Mouse (Mus musculus) hindbrain, embryonic 14.5 days (tissue): ENCODE results near the gene Rpl39. TPM values are rescaled to one million over a fixed set of nuclear protein-coding genes. Genes with fewer than 3 reads are reported as not detected.
A peak's percentile ranks its signal among the peaks of the same experiment; 100 is the strongest.

Source experiments
- ATAC-seq: fragments of 200-750 bp; cut with Nextera tagmentation; 2 replicates; pipeline ENCODE4 v1.8.0; 2017; ENCODE audit warnings: moderate number of reproducible peaks, mild to moderate bottlenecking, moderate TSS enrichment, moderate library complexity; ENCODE audit not compliant: low FRiP score
- DNase-seq: peaks from one replicate; pipeline ENCODE4 v3.0.0-alpha.2; 2015; ENCODE audit warnings: low spot score
- H3K27ac ChIP-seq: fragments of 300-500 bp; sonication (generic); 2 replicates; pipeline ENCODE4 v1.5.1; 2014; ENCODE audit warnings: mild to moderate bottlenecking, moderate library complexity
- H3K27me3 ChIP-seq: fragments of 300-500 bp; sonication (generic); 2 replicates; pipeline ENCODE4 v1.6.1; 2014; ENCODE audit warnings: mild to moderate bottlenecking, low read length, mixed read lengths; ENCODE audit not compliant: control insufficient read depth, insufficient read depth
- H3K36me3 ChIP-seq: fragments of 300-500 bp; sonication (generic); replicated peaks from 2 replicates; pipeline ENCODE4 v1.6.1; 2014; ENCODE audit not compliant: control insufficient read depth, insufficient read depth
- H3K4me1 ChIP-seq: fragments of 300-500 bp; sonication (generic); replicated peaks from 2 replicates; pipeline ENCODE4 v1.6.1; 2014; ENCODE audit warnings: antibody characterized with exemption, low read length, mixed read lengths; ENCODE audit not compliant: control insufficient read depth, insufficient read depth
- H3K4me2 ChIP-seq: fragments of 300-500 bp; sonication (generic); replicated peaks from 2 replicates; pipeline ENCODE4 v1.6.1; 2014; ENCODE audit warnings: mild to moderate bottlenecking, moderate library complexity
- H3K4me3 ChIP-seq: fragments of 300-500 bp; sonication (generic); replicated peaks from 2 replicates; pipeline ENCODE4 v1.5.1; 2014; ENCODE audit warnings: mild to moderate bottlenecking, low read length
- H3K9ac ChIP-seq: fragments of 300-500 bp; sonication (generic); 2 replicates; pipeline ENCODE4 v1.6.1; 2014
- H3K9me3 ChIP-seq: fragments of 300-500 bp; sonication (generic); 2 replicates; pipeline ENCODE4 v1.6.1; 2016; ENCODE audit warnings: low read length; ENCODE audit not compliant: control insufficient read depth
- WGBS: fragments of 180-500 bp; shearing (Covaris S2); extraction: QIAGEN DNeasy Blood & Tissue Kit; methylation state at CpG from one replicate; pipeline ENCODE4 v1.1.7; 2014; 5-methylcytosine and 5-hydroxymethylcytosine counted together
- polyA plus RNA-seq: library from polyadenylated mRNA; unstranded; fragments of >200 nt; fragmentation: Nextera tagmentation; extraction: Ambion mirVana; gene quantifications from 2 replicates; pipeline ENCODE4 v1.2.1, GENCODE M21; 2014

Rpl39 gene
- polyA plus RNA-seq, 1 experiment from 2014 or later: 367 TPM

DNA sequence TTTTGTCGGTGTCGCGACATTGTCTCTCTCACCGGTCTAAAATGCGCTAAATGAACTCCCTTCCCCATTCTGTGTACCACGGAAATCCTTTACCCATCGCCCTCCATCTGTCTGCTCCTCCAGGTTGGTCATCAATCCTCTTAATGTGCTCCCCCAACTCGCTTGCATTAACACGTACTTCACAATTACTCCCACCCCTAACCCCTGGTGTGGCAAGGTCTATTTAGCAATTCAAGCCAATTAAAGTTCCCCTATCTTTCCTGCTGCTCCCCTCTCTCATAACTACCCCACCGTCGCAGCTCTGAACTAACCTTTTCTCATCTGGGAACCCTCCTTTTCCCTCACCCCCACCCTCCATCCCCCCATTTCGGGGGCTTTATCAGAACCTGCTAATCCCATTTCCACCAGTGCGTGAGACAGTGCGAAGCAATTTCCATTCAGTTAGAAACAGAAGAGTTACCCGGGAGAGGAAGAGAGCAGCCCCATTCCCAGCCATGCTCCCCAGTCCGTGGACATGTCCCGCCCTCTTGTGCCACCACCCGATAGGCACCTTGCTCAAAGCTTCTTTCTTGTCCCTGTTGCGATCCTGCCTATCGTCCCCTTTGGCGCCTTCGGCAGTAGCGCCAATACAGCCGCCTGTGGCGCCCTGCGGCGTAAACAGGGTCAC is 24.5 kb upstream of the Rpl39 start:
- Histone ChIP-seq H3K27me3 (no peaks in the 10 kb centered on the region), H3K4me2 (peak overlapping the region; percentile 60), H3K4me1 (no peaks in the 10 kb centered on the region; the same call in 1 of the 2 replicates), H3K27ac (peak overlapping the region; percentile 86), H3K36me3 (no peaks in the 10 kb centered on the region), H3K9ac (peak overlapping the region; percentile 61), H3K9me3 (no peaks in the 10 kb centered on the region), H3K4me3 (peak overlapping the region; percentile 46)
- DNase-seq: no peak
- 17% methylated on average over 27 of the region's 27 CpGs for WGBS
- peak; percentile 80 for ATAC-seq

DNA sequence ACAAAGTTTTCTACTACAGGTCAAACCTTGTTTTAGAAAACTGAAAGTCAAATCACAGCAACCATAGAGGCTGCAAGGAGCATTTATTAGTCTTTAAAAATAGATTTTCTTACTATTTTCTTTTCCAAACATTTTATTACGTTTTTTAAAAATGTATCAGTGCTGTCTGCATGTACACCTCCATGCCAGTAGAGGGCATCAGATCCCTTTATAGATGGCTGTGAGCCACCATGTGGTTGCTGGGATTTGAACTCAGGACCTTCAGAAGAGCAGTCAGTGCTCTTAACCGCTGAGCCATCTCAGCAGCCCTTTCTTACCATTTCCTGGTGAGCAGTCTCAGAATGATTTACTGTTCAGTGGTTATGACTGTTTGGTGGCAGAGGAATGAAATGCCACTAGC is 18.6 kb upstream of the Rpl39 start:
- no peak overlapping the region for H3K4me2 ChIP-seq
- no peaks in the 10 kb centered on the region for H3K9me3 ChIP-seq
- no peak overlapping the region for H3K27ac ChIP-seq
- no peak overlapping the region for H3K9ac ChIP-seq
- H3K27me3 ChIP-seq: no peaks in the 10 kb centered on the region
- ATAC-seq (no peak), DNase-seq (no peak)
- WGBS: 75% methylated on average over 2 of the region's 2 CpGs
- no peaks in the 10 kb centered on the region; the same call in 1 of the 2 replicates for H3K4me1 ChIP-seq
- H3K4me3 ChIP-seq: no peak overlapping the region
- H3K36me3 ChIP-seq: peaks cover 13% of the 10 kb centered on the region; the same call in 1 of the 2 replicates

DNA sequence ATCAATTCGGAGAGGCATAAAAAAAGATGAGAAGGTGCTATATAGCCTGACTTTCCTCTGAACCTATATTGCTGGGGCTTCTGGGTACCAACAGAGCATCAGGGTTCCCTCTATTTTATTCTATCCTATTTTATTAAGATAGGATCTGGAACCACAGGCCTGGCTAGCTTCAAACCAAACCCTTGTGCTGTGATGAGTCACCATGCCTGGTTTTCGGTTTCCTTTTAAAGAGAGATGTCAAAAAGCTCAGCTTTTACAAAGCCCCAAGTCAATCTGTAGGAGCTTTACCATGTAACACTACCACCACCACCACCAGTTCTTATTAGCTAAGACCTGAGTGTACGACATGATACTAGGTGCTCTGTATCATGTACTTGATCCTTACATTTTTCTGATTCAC is 13.5 kb upstream of the Rpl39 start:
- Histone ChIP-seq H3K27me3 (no peaks in the 10 kb centered on the region), H3K9me3 (no peaks in the 10 kb centered on the region), H3K36me3 (peaks cover 48% of the 10 kb centered on the region), H3K4me3 (no peak overlapping the region), H3K9ac (no peak overlapping the region), H3K4me1 (no peaks in the 10 kb centered on the region), H3K4me2 (no peak overlapping the region), H3K27ac (no peak overlapping the region)
- DNase-seq (no peak), ATAC-seq (no peak)
- WGBS: 91% methylated on average over 3 of the region's 3 CpGs

DNA sequence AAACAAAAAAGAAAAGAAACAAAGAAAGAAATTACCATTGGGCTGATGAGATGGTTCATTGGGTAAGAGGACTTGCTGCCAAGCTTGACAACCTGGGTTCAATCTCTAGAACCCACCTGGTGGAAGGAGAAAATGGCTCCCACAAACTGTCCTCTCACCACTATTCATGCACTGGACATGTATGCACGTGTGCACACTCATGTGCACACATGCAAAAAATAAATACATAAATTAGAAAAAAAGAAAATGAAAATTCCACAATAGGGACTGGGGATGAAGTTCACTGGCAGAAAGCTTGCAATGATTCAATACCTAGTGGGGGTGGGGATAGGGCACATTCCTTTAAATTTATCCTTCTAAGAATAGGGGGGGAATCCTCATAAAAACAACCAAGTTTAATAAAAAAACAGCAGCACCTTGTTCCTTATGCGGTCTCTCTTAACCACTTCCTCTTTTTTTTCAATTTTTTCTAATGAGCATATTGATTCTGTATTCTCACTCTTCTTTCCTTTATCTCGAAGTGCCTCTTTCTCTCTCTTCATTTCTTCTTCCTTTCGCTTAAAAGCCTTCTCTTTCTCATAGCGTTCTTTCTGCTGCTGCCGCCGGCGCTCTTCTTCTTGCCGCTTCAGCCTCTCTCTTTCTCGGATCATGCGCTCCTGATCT is 10.0 kb upstream of the Rpl39 start:
- no peak overlapping the region for H3K4me3 ChIP-seq
- H3K4me2 ChIP-seq: no peak overlapping the region
- no peak overlapping the region for H3K9ac ChIP-seq
- H3K36me3 ChIP-seq: peaks cover 45% of the 10 kb centered on the region
- DNase-seq (no peak), ATAC-seq (no peak)
- WGBS: 95% methylated on average over 11 of the region's 11 CpGs
- no peaks in the 10 kb centered on the region for H3K9me3 ChIP-seq
- H3K27ac ChIP-seq: no peak overlapping the region
- H3K27me3 ChIP-seq: no peaks in the 10 kb centered on the region
- H3K4me1 ChIP-seq: no peaks in the 10 kb centered on the region

DNA sequence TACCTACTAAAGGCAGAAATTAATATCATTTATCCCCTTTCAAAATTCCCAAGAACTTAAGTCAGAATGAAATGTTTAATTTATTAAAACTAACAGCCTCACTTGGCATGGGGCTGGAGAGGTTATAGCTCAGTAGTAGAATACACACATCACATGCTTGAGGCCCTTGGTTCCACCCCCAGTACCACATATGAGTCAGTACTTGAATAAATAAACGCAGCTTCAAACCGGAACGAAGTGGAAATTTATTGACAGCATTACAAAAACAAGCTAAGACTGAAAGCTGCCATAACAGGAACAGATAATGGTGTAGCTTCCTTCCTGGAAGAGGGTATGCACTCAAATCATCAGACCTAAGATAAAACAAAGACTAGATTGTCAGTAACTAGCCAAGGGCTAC is 6.3 kb upstream of the Rpl39 start:
- DNase-seq (no peak), ATAC-seq (no peak)
- Histone ChIP-seq H3K36me3 (peaks cover 22% of the 10 kb centered on the region), H3K4me3 (no peak overlapping the region), H3K9me3 (no peaks in the 10 kb centered on the region), H3K4me1 (no peaks in the 10 kb centered on the region), H3K4me2 (no peak overlapping the region), H3K27me3 (no peaks in the 10 kb centered on the region), H3K27ac (no peak overlapping the region), H3K9ac (no peak overlapping the region)
- WGBS: 82% methylated on average over 3 of the region's 3 CpGs

DNA sequence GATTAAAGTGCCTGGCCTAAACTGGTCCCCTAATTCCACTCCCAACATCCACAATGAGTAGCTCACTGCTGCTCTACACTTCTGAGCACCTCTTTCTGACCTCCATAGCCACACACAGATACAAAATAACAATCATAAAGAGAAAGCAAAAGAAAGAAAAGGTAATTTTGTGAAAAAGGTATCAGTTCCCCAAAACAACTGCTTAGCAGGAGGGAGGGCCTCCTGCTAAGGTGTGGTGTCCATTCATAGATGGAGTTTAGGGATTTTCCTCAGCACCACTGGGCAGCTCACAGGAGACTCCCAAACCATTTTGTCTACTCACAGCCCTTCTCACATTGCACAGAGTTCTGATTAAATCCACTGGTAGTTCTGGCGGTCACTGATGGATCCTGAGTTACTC is 3.6 kb upstream of the Rpl39 start:
- no peak overlapping the region for H3K27ac ChIP-seq
- no peak overlapping the region for H3K4me3 ChIP-seq
- no peaks in the 10 kb centered on the region for H3K9me3 ChIP-seq
- H3K4me1 ChIP-seq: no peaks in the 10 kb centered on the region
- no peak overlapping the region for H3K9ac ChIP-seq
- no peak overlapping the region for H3K4me2 ChIP-seq
- ATAC-seq (no peak), DNase-seq (no peak)
- H3K27me3 ChIP-seq: no peaks in the 10 kb centered on the region
- 90% methylated on average over 1 of the region's 1 CpGs for WGBS
- H3K36me3 ChIP-seq: peaks cover 4% of the 10 kb centered on the region; the same call in 1 of the 2 replicates

DNA sequence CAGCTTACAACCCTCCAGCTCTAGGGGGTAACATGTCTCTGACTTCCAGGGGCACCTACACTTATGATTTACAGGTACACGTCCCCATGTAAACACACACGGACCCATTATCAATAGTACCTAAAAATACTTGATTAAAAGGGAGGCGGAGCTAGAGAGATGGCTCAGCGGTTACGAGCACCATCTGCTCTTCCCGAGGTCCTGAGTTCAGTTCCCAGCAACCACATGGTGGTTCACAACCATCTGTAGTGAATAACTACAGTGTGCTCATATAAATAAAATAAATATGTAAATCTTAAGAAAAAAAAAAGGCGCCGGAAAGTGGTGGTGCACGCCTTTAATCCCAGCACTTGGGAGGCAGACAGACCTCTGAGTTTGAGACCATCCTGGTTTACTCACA is 463 bp upstream of the Rpl39 start:
- H3K27me3 ChIP-seq: no peaks in the 10 kb centered on the region
- H3K36me3 ChIP-seq: peaks cover 18% of the 10 kb centered on the region
- peak overlapping the region; percentile 57 for H3K4me3 ChIP-seq
- peaks cover 6% of the 10 kb centered on the region for H3K4me1 ChIP-seq
- DNase-seq (no peak), ATAC-seq (no peak; the same call in 1 of the 2 replicates)
- H3K27ac ChIP-seq: peak overlapping the region; percentile 88
- WGBS: 20% methylated on average over 9 of the region's 9 CpGs
- H3K4me2 ChIP-seq: peak overlapping the region; percentile 44
- peak overlapping the region; percentile 70; the same call in 1 of the 2 replicates for H3K9ac ChIP-seq
- H3K9me3 ChIP-seq: no peaks in the 10 kb centered on the region

DNA sequence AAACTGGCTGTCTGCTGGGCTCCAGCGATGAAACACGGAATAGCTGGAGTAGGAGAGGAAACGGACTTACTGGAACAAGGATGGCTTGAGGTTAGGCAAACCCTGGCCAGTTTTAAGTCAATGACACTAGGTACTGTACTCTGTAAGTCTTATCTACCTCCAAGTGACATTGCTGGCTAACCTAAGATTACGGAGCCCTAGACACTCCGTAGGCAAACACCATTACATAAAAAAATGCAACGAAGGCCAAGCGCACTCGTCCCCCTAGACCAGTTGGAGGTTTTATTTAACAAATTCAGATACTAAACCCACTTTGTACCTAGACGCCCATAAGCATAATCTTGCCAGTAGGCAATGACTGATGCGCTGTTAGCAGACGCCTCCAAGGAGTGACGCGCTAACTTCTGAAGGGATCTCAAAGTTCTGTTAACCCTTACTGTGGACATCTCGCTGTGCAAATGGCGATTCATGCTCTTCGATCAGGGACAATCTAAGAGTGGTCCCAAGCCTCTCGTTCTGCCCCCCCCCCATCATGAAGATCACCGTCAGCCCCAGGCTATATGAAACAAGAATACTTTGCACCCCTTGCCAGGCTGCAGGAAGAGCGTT is 780 bp downstream of the Rpl39 start:
- 15% methylated on average over 19 of the region's 19 CpGs for WGBS
- Histone ChIP-seq H3K27me3 (no peaks in the 10 kb centered on the region), H3K36me3 (peaks cover 18% of the 10 kb centered on the region), H3K4me2 (peak overlapping the region; percentile 66), H3K4me1 (peaks cover 6% of the 10 kb centered on the region), H3K9me3 (no peaks in the 10 kb centered on the region), H3K27ac (peak overlapping the region; percentile 88), H3K9ac (peak overlapping the region; percentile 70), H3K4me3 (peak overlapping the region; percentile 57)
- ATAC-seq (peak; percentile 13; the same call in 1 of the 2 replicates), DNase-seq (no peak)

DNA sequence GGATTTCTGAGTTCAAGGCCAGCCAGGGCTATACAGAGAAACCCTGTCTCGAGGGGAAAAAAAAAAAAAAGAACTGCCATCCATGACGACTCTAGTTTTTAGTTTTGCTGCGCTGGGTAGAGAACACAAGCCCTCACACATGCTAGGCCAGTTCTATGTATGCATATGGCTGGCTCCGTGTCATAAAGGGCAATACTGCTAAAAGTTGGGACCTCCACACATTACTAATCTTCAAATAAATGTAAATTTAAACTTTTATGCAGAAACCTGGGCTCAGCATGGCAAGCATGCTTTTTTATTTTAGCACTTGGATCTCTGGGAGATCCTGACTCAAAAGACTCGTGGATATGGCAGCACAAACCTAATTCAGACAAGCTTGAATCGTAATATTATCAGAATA is 4.0 kb downstream of the Rpl39 start:
- no peak for DNase-seq
- Histone ChIP-seq H3K9me3 (no peaks in the 10 kb centered on the region), H3K4me1 (peaks cover 6% of the 10 kb centered on the region), H3K4me3 (no peak overlapping the region), H3K27ac (no peak overlapping the region), H3K36me3 (peaks cover 18% of the 10 kb centered on the region), H3K4me2 (no peak overlapping the region), H3K9ac (no peak overlapping the region), H3K27me3 (no peaks in the 10 kb centered on the region)
- no peak for ATAC-seq
- WGBS: 53% methylated on average over 6 of the region's 6 CpGs
